Mouse (Mus musculus): ENCODE data around the gene Ephx1.

- TF ChIP-seq POLR2A (IDR thresholded peaks at IDR 0.05; ENCODE audit: low read depth, low read length) (no peak), CTCF (IDR thresholded peaks at IDR 0.05; ENCODE audit: borderline replicate concordance, insufficient read depth, low read length) (no peak)
Measured at GRCm38 (mm10) chr1:180940776-180941460, 79.8 kb downstream of the Ephx1 start.

Measured in embryonic fibroblast, embryonic 13.5 days (primary cell).